Mouse (Mus musculus) left cerebral cortex, postnatal 4 days (tissue): Measurements from ENCODE around the gene Spred2. TPM values are rescaled to one million over a fixed set of nuclear protein-coding genes. Genes with fewer than 3 reads are reported as not detected.

ENCODE experiments used
- DNase-seq: peaks from one replicate; pipeline ENCODE4 v3.0.0-alpha.2; 2022
- intact Hi-C: fragments of 180-260 bp; cut with DNase I; formaldehyde crosslinking; loops from one replicate; pipeline ENCODE4 v1.15.1; 2025
- total RNA-seq, 2 experiments: library from RNA; stranded (reverse); gene quantifications; 2 replicates each; pipeline ENCODE4 v1.2.3; 2021

Spred2 gene
- 10 to 100 TPM; 52.1 to 57.0 TPM for total RNA-seq

GRCm38 (mm10) chr11:19923888-19924756, at the start of gene Spred2:
Spred2 (plus strand) TSS chr11:19924375.
- peak; percentile 83 for DNase-seq
- intact Hi-C loops = loop anchor here (5.0 to 10.0 kb wide), 3 partner anchors 61 to 148 kb away; no protein-coding TSS in a partner anchor

DNA sequence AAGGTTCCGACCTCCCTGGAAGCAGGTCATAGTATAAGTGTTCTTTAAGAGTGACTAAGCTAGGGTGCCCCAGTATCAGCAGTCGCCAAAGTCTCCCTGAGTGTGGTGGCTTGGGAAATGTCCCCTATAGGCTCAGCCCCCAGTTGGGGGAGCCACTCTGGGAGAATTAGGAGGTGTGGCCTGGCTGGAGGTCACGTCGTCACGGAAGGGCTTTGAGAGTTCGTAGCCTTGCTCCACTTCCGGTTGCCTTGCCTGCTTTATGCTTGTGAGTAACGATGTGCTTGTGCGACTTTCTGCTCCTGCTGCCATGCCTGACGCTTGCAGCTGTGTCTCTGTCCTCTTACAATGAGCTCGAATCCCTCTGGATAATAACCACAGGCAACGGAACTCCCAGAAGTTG, 48.6 kb upstream of the Spred2 start:
- intact Hi-C loops = no loop called here
- no peak for DNase-seq

- intact Hi-C loops = no loop called here
- no peak for DNase-seq
Measured at GRCm38 (mm10) chr11:19875964-19876363, 48.2 kb upstream of the Spred2 start.

- intact Hi-C loops = no loop called here
- no peak for DNase-seq
Measured at GRCm38 (mm10) chr11:19877239-19877915, 46.8 kb upstream of the Spred2 start.

DNA sequence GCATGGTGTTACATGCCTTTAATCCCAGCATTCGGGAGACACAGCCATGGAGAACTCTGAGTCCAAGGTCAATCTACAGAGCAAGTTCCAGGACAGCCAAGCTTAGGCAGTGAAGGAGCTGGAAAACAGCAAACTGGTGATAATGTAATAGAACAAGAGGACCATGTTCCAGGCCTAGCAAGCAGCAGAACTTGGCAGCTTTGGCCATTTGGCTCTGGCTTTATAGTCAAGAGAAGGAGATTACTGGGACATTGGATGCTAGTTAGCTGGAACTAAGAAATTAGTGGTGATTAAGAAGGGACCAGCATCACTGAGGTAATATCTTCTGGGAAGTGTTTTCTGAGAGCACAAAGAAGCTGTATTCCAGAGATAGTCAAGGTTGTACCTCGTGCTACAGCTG, 42.8 kb upstream of the Spred2 start:
- intact Hi-C loops = no loop called here

DNA sequence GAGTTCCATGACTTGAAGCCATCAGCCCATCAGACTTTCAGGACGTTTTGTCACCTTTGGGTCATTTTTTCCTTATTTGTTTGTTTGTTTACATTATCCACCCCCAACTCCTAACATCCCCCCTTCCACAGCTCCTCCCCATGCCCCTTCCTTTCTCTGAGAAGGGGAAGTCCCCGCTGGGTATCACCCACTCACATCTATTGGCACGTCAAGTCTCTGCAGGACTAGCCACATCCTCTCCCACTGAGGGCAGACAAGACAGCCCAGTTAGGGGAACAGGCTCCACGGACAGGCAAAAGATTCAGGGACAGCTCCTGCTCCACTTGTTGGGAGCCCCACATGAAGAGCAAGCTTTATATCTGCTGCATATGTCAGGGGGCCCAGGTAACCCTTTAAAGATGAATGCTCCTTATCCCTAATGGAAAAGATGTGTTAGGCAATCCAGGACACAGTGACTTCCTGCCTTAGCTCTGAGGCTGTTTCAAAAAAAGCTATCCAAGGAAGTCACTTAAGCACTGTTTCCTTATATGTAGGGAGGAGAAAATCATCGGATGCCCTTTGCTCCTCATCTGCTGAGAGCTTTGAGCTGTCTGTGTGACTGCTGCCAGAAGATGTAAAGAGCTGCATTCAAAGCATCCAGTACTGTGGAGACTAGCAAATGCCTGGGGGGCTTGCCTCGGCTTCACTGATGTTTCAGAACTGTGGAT, 33.3 kb upstream of the Spred2 start:
- intact Hi-C loops = no loop called here
- no peak for DNase-seq

More for the DNA sequence above, 42.8 kb upstream of the Spred2 start:
- no peak for DNase-seq

DNA sequence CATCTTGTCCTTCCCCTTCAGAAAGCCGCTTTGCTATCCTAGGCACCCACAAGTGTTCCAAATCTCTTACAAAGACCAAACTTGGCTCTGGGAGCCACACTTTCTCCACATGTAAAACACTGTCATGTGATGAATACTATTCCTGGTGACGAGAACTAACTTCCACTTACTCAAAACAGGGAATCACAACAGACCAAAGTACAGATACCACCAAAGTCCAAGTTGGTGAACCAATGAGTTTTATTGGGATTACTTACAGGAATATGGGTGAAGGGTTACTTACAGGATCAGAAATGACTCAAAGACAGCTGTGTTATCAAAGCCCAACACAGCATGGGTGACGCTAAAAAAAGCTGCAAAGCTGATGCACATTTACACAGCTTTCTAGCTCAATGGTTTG, 30.9 kb upstream of the Spred2 start:
- no peak for DNase-seq
- intact Hi-C loops = no loop called here

DNA sequence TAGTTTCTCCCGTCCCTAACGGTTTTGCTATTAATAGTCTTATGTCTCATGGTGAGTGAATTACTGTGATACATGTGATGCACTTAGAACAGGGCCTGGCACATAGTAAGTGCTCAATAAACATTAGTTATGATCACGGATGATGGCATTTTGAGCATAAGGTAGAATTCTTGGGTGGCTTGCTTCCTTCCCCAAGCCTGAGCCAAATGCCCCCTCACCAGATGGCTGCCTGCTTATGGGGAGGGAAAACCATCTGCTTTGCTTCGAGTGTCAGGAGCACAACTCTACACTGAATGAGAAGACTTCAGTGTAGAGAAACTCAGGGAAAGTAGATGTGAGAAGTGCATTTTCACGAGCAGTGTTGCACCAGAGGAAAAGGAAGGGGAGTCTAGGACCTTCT, 24.6 kb upstream of the Spred2 start:
- intact Hi-C loops = no loop called here
- DNase-seq = peak; percentile 59

- DNase-seq = no peak
- intact Hi-C loops = no loop called here
Measured at GRCm38 (mm10) chr11:19900712-19901111, 23.5 kb upstream of the Spred2 start.

DNA sequence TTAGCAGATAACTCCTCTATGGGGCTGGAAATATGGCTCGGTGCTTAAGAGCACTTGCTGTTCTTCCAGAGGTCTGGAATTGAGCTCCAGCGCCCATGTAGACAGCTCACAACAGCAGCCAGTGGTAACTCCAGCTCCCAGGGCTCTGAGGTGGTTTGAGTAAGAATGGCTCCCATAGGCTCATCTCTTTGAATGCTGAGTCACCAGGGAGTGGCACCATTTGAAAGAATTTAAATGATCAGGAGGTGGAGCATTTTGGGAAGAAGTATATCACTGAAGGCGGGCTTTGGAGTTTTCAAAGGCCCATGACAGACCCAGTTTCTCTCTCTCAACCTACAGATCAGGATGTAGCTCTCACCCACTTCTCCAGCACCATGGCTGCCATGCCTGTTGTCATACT, 13.0 kb upstream of the Spred2 start:
- intact Hi-C loops = no loop called here
- no peak for DNase-seq

DNA sequence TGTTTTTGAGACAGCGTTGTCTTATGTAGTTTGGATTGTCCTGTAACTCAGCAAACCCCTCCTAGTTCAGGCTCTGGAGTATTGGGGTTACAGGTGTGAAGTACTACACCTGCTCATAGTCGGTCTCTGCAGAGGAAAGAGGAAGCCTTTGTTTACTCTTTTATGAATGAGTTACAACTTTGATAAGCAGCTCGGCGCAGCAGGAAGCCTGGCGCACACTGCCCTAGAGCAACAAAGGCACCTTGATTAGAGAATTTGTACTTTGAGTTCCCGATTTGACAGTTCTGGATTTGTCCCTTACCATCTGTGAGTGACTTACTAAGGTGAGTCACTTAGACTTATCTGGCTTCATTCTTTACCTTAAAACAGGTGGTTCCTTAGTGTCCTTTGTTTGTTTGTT, 12.0 kb upstream of the Spred2 start:
- intact Hi-C loops = no loop called here
- DNase-seq = no peak

DNA sequence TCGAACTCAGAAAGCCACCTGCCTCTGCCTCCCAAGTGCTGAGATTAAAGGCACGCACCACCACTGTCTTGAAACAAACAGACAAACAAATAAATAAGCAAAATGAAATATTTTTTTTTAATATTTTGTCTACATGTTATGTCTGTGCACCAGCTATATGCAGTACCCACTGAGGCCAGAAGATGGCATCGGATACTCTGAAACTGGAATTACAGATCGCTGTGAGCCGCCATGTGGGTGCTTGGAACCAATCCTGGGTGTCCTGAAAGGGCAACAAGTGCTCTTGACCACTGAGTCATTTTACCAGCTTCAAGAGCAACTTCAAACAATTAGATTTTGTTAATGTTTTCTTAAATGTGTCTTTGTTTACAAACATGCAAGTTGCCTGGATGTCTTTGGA, 11.5 kb upstream of the Spred2 start:
- no peak for DNase-seq
- intact Hi-C loops = no loop called here

DNA sequence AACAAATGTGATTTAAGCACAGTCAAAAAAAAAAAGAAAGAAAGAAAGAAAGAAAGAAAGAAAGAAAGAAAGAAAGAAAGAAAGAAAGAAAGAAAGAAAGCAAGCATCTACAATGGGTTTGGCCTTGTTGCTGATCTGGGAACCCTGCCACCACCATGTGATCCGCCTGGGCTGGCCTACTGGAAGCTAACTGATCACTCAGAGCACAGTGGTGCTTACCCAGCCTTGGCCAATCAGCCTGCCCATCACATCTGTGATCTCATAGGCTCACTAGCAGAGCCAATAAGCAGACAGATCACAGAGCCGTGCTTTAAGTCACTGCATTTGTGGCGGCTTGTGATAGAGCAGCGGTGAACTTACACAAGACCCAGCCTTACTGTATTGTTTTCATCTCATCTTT, 10.4 kb upstream of the Spred2 start:
- intact Hi-C loops = no loop called here

GRCm38 (mm10) chr11:19917381-19918245, 6.6 kb upstream of the Spred2 start:
- intact Hi-C loops = no loop called here
- peak; percentile 33 for DNase-seq

More for the DNA sequence above, 10.4 kb upstream of the Spred2 start:
- DNase-seq = no peak

GRCm38 (mm10) chr11:19918246-19918540, 6.0 kb upstream of the Spred2 start:
- intact Hi-C loops = no loop called here
- no peak for DNase-seq

- DNase-seq = no peak
- intact Hi-C loops = no loop called here
Measured at GRCm38 (mm10) chr11:19919460-19919784, 4.8 kb upstream of the Spred2 start.

GRCm38 (mm10) chr11:19919785-19920671, 4.1 kb upstream of the Spred2 start:
- DNase-seq = peak; percentile 87

DNA sequence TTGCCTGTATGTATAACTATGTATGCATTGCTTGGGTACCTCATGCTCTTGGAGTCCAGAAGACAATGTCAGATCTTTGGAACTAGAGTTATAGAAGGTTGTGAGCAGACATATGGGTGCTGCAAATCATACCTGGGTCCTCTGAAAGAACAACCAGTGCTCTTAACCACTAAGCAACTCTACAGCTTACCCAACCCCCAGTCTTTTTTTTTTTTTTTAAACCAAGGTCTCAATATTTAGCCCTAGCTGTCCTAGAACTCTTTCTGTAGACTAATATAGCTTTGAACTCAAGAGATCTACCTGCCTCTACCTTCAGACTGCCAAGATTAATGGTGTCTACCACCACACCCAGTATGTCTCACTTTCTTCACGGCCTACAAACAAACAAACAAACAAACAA, 2.5 kb upstream of the Spred2 start:
- no peak for DNase-seq
- intact Hi-C loops = loop anchor here (5.0 to 10.0 kb wide), 3 partner anchors 63 to 151 kb away; no protein-coding TSS in a partner anchor

More at GRCm38 (mm10) chr11:19919785-19920671, 4.1 kb upstream of the Spred2 start:
- intact Hi-C loops = loop anchor here (5.0 to 10.0 kb wide), 3 partner anchors 65 to 152 kb away; no protein-coding TSS in a partner anchor

DNA sequence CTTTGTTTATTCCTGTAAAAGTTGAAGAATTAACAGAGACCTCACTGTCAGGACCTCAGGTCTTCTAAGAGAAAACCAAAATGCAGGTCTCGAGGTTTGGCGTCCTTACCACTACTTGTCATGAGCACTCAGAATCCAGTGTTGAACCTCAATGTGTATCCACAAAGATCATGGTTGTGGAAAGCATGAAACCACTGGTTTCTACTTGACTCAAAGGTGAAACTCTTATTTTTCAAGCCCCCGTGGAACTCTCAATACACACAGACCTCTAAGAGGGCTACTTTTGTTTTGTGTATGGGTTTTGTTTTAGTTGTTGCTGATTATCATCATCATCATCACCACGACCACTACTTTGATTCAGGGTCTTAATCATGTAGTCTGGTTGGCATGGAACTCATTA, 2.0 kb upstream of the Spred2 start:
- intact Hi-C loops = loop anchor here (5.0 to 10.0 kb wide), 3 partner anchors 63 to 150 kb away; no protein-coding TSS in a partner anchor

More for the DNA sequence above, 2.0 kb upstream of the Spred2 start:
- no peak for DNase-seq
